Mouse (Mus musculus) hindbrain, postnatal 0 days (tissue): ENCODE data around the gene Crygb. TPM values are rescaled to one million over a fixed set of nuclear protein-coding genes. Genes with fewer than 3 reads are reported as not detected.
A peak's percentile ranks its signal among the peaks of the same experiment; 100 is the strongest.

ENCODE experiments used
- ATAC-seq: fragments of 200-750 bp; cut with Nextera tagmentation; 2 replicates; pipeline ENCODE4 v1.8.0; 2017; ENCODE audit warnings: mild to moderate bottlenecking, moderate TSS enrichment, moderate library complexity
- DNase-seq: peaks from one replicate; pipeline ENCODE4 v3.0.0-alpha.2; 2015; ENCODE audit warnings: low spot score
- H3K27ac ChIP-seq: fragments of 300-500 bp; sonication (generic); 2 replicates; pipeline ENCODE4 v1.5.1; 2014; ENCODE audit warnings: mild to moderate bottlenecking
- H3K27me3 ChIP-seq: fragments of 300-500 bp; sonication (generic); 2 replicates; pipeline ENCODE4 v1.6.1; 2014; ENCODE audit warnings: low read length, mixed read lengths; ENCODE audit not compliant: insufficient read depth
- H3K36me3 ChIP-seq: fragments of 300-500 bp; sonication (generic); 2 replicates; pipeline ENCODE4 v1.6.1; 2014; ENCODE audit warnings: low read length, mixed read lengths; ENCODE audit not compliant: insufficient read depth
- H3K4me1 ChIP-seq: fragments of 300-500 bp; sonication (generic); 2 replicates; pipeline ENCODE4 v1.6.1; 2014; ENCODE audit warnings: antibody characterized with exemption, low read length, mixed read lengths; ENCODE audit not compliant: insufficient read depth
- H3K4me2 ChIP-seq: fragments of 300-500 bp; sonication (generic); 2 replicates; pipeline ENCODE4 v1.6.1; 2014; ENCODE audit warnings: low read depth, mild to moderate bottlenecking, low read length, moderate library complexity, mixed read lengths
- H3K4me3 ChIP-seq: fragments of 300-500 bp; sonication (generic); 2 replicates; pipeline ENCODE4 v1.5.1; 2014; ENCODE audit warnings: low read length
- H3K9ac ChIP-seq: fragments of 300-500 bp; sonication (generic); replicated peaks from 2 replicates; pipeline ENCODE4 v1.6.1; 2014; ENCODE audit warnings: mild to moderate bottlenecking, low read length, moderate library complexity, mixed read lengths
- H3K9me3 ChIP-seq: fragments of 300-500 bp; sonication (generic); 2 replicates; pipeline ENCODE4 v1.6.1; 2016; ENCODE audit warnings: low read length, mixed read lengths
- CTCF ChIP-seq: IDR thresholded peaks from 2 replicates; pipeline ENCODE4 v1.5.1; 2016; ENCODE audit warnings: antibody characterized with exemption, control low read depth, low read depth
- WGBS: fragments of 180-500 bp; shearing (Covaris S2); extraction: QIAGEN DNeasy Blood & Tissue Kit; methylation state at CpG from one replicate; pipeline ENCODE4 v1.1.7; 2014; 5-methylcytosine and 5-hydroxymethylcytosine counted together
- polyA plus RNA-seq: library from polyadenylated mRNA; unstranded; fragments of >200 nt; fragmentation: Nextera tagmentation; extraction: Ambion mirVana; gene quantifications from 2 replicates; pipeline ENCODE4 v1.2.1, GENCODE M21; 2015
- total RNA-seq: library from RNA; depleted of rRNA; stranded (reverse); fragments of >200 nt; gene quantifications from 2 replicates; pipeline ENCODE4 v1.2.3, GENCODE M21; 2014

Crygb gene
- total and polyA plus RNA-seq, 2 experiments from 2014 or later: 0.40 TPM; not detected in 1

GRCm38 (mm10) chr1:65107654-65108279 lies 25.7 kb upstream of the Crygb start:
- H3K4me1 ChIP-seq: no peaks in the 10 kb centered on the region
- TF ChIP-seq CTCF: no peak
- ATAC-seq: no peak

GRCm38 (mm10) chr1:65103273-65103672 lies 21.2 kb upstream of the Crygb start, which contains the start of gene Cryga:
Gene Cryga (minus strand): TSS chr1:65103373.
- ATAC-seq: no peak
- H3K9me3 ChIP-seq: no peaks in the 10 kb centered on the region
- no peaks in the 10 kb centered on the region for H3K27me3 ChIP-seq
- no peak for DNase-seq
- H3K4me2 ChIP-seq: no peak within 1 kb of the TSS
- no peak within 1 kb of the TSS for H3K27ac ChIP-seq
- 81% methylated on average over 11 of the region's 11 CpGs for WGBS
- H3K4me3 ChIP-seq: no peak within 1 kb of the TSS
- H3K9ac ChIP-seq: no peak within 1 kb of the TSS
- H3K4me1 ChIP-seq: no peaks in the 10 kb centered on the region
- TF ChIP-seq CTCF: no peak
- no peaks in the 10 kb centered on the region for H3K36me3 ChIP-seq

More at GRCm38 (mm10) chr1:65107654-65108279, 25.7 kb upstream of the Crygb start:
- WGBS: 90% methylated on average over 10 of the region's 10 CpGs
- Histone ChIP-seq H3K27me3 (no peaks in the 10 kb centered on the region), H3K9ac (no peak overlapping the region), H3K4me3 (no peak overlapping the region), H3K36me3 (no peaks in the 10 kb centered on the region), H3K27ac (no peak overlapping the region), H3K9me3 (no peaks in the 10 kb centered on the region), H3K4me2 (no peak overlapping the region)
- no peak for DNase-seq

GRCm38 (mm10) chr1:65096953-65097352 lies 14.9 kb upstream of the Crygb start:
- no peak for ATAC-seq
- no peak overlapping the region for H3K4me3 ChIP-seq
- H3K27me3 ChIP-seq: no peaks in the 10 kb centered on the region
- no peak overlapping the region for H3K27ac ChIP-seq
- no peaks in the 10 kb centered on the region for H3K36me3 ChIP-seq
- WGBS: 83% methylated on average over 3 of the region's 3 CpGs
- no peak for TF ChIP-seq CTCF
- no peaks in the 10 kb centered on the region for H3K4me1 ChIP-seq
- no peak overlapping the region for H3K9ac ChIP-seq
- no peaks in the 10 kb centered on the region for H3K9me3 ChIP-seq
- no peak for DNase-seq
- H3K4me2 ChIP-seq: no peak overlapping the region

GRCm38 (mm10) chr1:65091566-65091965 lies 9.5 kb upstream of the Crygb start:
- no peak overlapping the region for H3K4me2 ChIP-seq
- no peaks in the 10 kb centered on the region for H3K4me1 ChIP-seq
- H3K4me3 ChIP-seq: no peak overlapping the region
- 90% methylated on average over 3 of the region's 3 CpGs for WGBS
- DNase-seq: no peak
- no peak for ATAC-seq
- TF ChIP-seq CTCF: no peak
- no peak overlapping the region for H3K9ac ChIP-seq
- H3K36me3 ChIP-seq: no peaks in the 10 kb centered on the region
- no peaks in the 10 kb centered on the region for H3K27me3 ChIP-seq
- H3K9me3 ChIP-seq: no peaks in the 10 kb centered on the region
- H3K27ac ChIP-seq: no peak overlapping the region

GRCm38 (mm10) chr1:65090370-65090769 lies 8.3 kb upstream of the Crygb start:
- Histone ChIP-seq H3K4me3 (no peak overlapping the region), H3K4me1 (no peaks in the 10 kb centered on the region), H3K9me3 (no peaks in the 10 kb centered on the region), H3K27ac (no peak overlapping the region), H3K36me3 (no peaks in the 10 kb centered on the region), H3K4me2 (no peak overlapping the region), H3K9ac (no peak overlapping the region), H3K27me3 (no peaks in the 10 kb centered on the region)
- TF ChIP-seq CTCF: no peak
- DNase-seq (no peak), ATAC-seq (no peak)
- 86% methylated on average over 2 of the region's 2 CpGs for WGBS

GRCm38 (mm10) chr1:65088567-65089356 lies 6.7 kb upstream of the Crygb start:
- Histone ChIP-seq H3K27me3 (no peaks in the 10 kb centered on the region), H3K4me3 (no peak overlapping the region), H3K9me3 (no peaks in the 10 kb centered on the region), H3K27ac (no peak overlapping the region), H3K4me2 (no peak overlapping the region), H3K9ac (no peak overlapping the region), H3K36me3 (no peaks in the 10 kb centered on the region), H3K4me1 (no peaks in the 10 kb centered on the region)
- no peak for TF ChIP-seq CTCF
- DNase-seq (no peak), ATAC-seq (no peak)
- 79% methylated on average over 6 of the region's 6 CpGs for WGBS

- no peak for DNase-seq
- Histone ChIP-seq H3K27ac (no peak overlapping the region), H3K9me3 (no peaks in the 10 kb centered on the region), H3K36me3 (no peaks in the 10 kb centered on the region), H3K4me3 (no peak overlapping the region), H3K9ac (no peak overlapping the region), H3K4me2 (no peak overlapping the region), H3K4me1 (no peaks in the 10 kb centered on the region), H3K27me3 (no peaks in the 10 kb centered on the region)
- 21% methylated on average over 5 of the region's 5 CpGs for WGBS
- no peak for ATAC-seq
- peak; percentile 57 for TF ChIP-seq CTCF
Observed at GRCm38 (mm10) chr1:65075607-65076006, 6.5 kb downstream of the Crygb start.
